Mouse (Mus musculus) CH12.LX (cell line): ENCODE measurements at regions not wholly inside any gene's neighbourhood (a gene's known extent, or its start where the extent isn't known, plus 50 kb on each side); places are given as distances from the start of the nearest gene placed in this dataset.

Experiments
- DNase-seq: peaks from one replicate; pipeline ENCODE4 v3.0.0-alpha.2; 2013; ENCODE audit errors: extremely low read depth
- H3K27ac ChIP-seq: 2 replicates; pipeline ENCODE4 v1.5.1; 2012; ENCODE audit warnings: low read depth, mild to moderate bottlenecking, control low read depth, moderate library complexity; ENCODE audit not compliant: insufficient read depth
- H3K27me3 ChIP-seq: replicated peaks from 2 replicates; pipeline ENCODE3; 2012; ENCODE audit warnings: inconsistent platforms
- H3K36me3 ChIP-seq, 2 experiments: replicated peaks in 1 of 2; 2 replicates each; pipeline versions ENCODE3 to v1.6.1; 2012; ENCODE audit warnings: inconsistent platforms in 1 of 2, low read length in 1 of 2, mild to moderate bottlenecking in 1 of 2, mixed read lengths in 1 of 2, moderate library complexity in 1 of 2; ENCODE audit not compliant: control insufficient read depth in 1 of 2, insufficient read depth in 1 of 2
- H3K4me1 ChIP-seq, 2 experiments: 2 replicates each; pipeline ENCODE4 v1.6.1; 2012; ENCODE audit warnings: inconsistent platforms in 1 of 2, moderate library complexity in 1 of 2; ENCODE audit not compliant: insufficient read depth in 2 of 2, control insufficient read depth in 1 of 2
- H3K4me2 ChIP-seq: 2 replicates; pipeline ENCODE4 v1.6.1; 2012; ENCODE audit warnings: low read depth, mild to moderate bottlenecking, control low read depth; ENCODE audit not compliant: poor library complexity, insufficient read depth, severe bottlenecking
- H3K4me3 ChIP-seq, 3 experiments: fragments of 150-350 bp in 1 of 3; sonication (generic) in 1 of 3; replicated peaks in 1 of 3; 2 replicates each; pipeline versions ENCODE3 to v1.5.1; 2011 to 2012; ENCODE audit warnings: low read depth in 2 of 3, low read length in 2 of 3, mild to moderate bottlenecking in 2 of 3, moderate library complexity in 2 of 3, control low read depth in 1 of 3, improper control_type of control experiment in 1 of 3, inconsistent platforms in 1 of 3, mixed read lengths in 1 of 3; ENCODE audit not compliant: poor library complexity in 1 of 3
- H3K79me2 ChIP-seq: replicated peaks from 2 replicates; pipeline ENCODE4 v1.6.1; 2012; ENCODE audit warnings: mild to moderate bottlenecking, moderate library complexity; ENCODE audit not compliant: control insufficient read depth, poor library complexity, insufficient read depth, severe bottlenecking; ENCODE audit errors: extremely low read depth
- H3K9ac ChIP-seq: 2 replicates; pipeline ENCODE4 v1.6.1; 2012; ENCODE audit warnings: low read depth, mild to moderate bottlenecking, control low read depth, moderate library complexity; ENCODE audit not compliant: insufficient read depth
- H3K9me3 ChIP-seq: replicated peaks from 2 replicates; pipeline ENCODE3; 2012; ENCODE audit warnings: low read length, inconsistent platforms, mixed read lengths
- BHLHE40 ChIP-seq: IDR thresholded peaks from 2 replicates; pipeline ENCODE4 v1.6.1; 2011; ENCODE audit warnings: mild to moderate bottlenecking, low read depth, low read length, improper control_type of control experiment
- CHD1 ChIP-seq: IDR thresholded peaks from 2 replicates; pipeline ENCODE4 v1.6.1; 2012; ENCODE audit warnings: low read depth, low read length, improper control_type of control experiment, inconsistent platforms
- CHD2 ChIP-seq: IDR thresholded peaks from 2 replicates; pipeline ENCODE4 v1.6.1; 2011; ENCODE audit warnings: low read length, improper control_type of control experiment
- CTCF ChIP-seq, 2 experiments: IDR thresholded peaks in 1 of 2; conservative IDR thresholded peaks in 1 of 2; 2 replicates each; pipeline ENCODE4 v1.5.1; 2011 to 2012; ENCODE audit warnings: low read depth in 2 of 2, low read length in 2 of 2, improper control_type of control experiment in 1 of 2, inconsistent platforms in 1 of 2, mild to moderate bottlenecking in 1 of 2, moderate library complexity in 1 of 2
- HCFC1 ChIP-seq: IDR thresholded peaks from 2 replicates; pipeline ENCODE4 v1.6.1; 2012; ENCODE audit warnings: low read depth, mild to moderate bottlenecking, inconsistent platforms, low read length, improper control_type of control experiment
- JUN ChIP-seq: IDR thresholded peaks from 2 replicates; pipeline ENCODE4 v1.6.1; 2011; ENCODE audit warnings: low read depth, mild to moderate bottlenecking, low read length, improper control_type of control experiment, moderate library complexity; ENCODE audit not compliant: insufficient read depth
- MAZ ChIP-seq: IDR thresholded peaks from 2 replicates; pipeline ENCODE4 v1.6.1; 2012; ENCODE audit warnings: low read depth, mild to moderate bottlenecking, inconsistent platforms, low read length, improper control_type of control experiment, moderate library complexity
- NELFE ChIP-seq: IDR thresholded peaks from 2 replicates; pipeline ENCODE4 v1.6.1; 2011; ENCODE audit warnings: low read depth, low read length, improper control_type of control experiment
- POLR2A ChIP-seq: IDR thresholded peaks from 2 replicates; pipeline ENCODE4 v1.6.1; 2011; ENCODE audit warnings: low read depth, mild to moderate bottlenecking, improper control_type of control experiment, low read length
- POLR2AphosphoS2 ChIP-seq: IDR thresholded peaks from 2 replicates; pipeline ENCODE4 v1.6.1; 2011; ENCODE audit warnings: low read depth, low read length, improper control_type of control experiment
- RAD21 ChIP-seq: IDR thresholded peaks from 2 replicates; pipeline ENCODE4 v1.6.1; 2011; ENCODE audit warnings: low read depth, mild to moderate bottlenecking, low read length, improper control_type of control experiment, moderate library complexity
- RCOR1 ChIP-seq: conservative IDR thresholded peaks from 2 replicates; pipeline ENCODE4 v1.6.1; 2012; ENCODE audit warnings: low read depth, mild to moderate bottlenecking, inconsistent platforms, low read length, improper control_type of control experiment
- SIN3A ChIP-seq: IDR thresholded peaks from 2 replicates; pipeline ENCODE4 v1.6.1; 2012; ENCODE audit warnings: low read length, improper control_type of control experiment, inconsistent platforms
- USF2 ChIP-seq: conservative IDR thresholded peaks from 2 replicates; pipeline ENCODE4 v1.6.1; 2011; ENCODE audit warnings: low read depth, low read length, improper control_type of control experiment
- dilution Hi-C: fragments of 300-500 bp; cut with MboI; formaldehyde crosslinking; loops from 2 replicates; pipeline ENCODE4 v1.14.3; 2020; ENCODE audit warnings: low sequenced_read_pairs; ENCODE audit not compliant: extremely low pct_unique_long_range_greater_than_20kb, extremely low pct_ligation_motif_present
- in situ Hi-C: fragments of 300-500 bp; cut with MboI; formaldehyde crosslinking; loops from 3 replicates; pipeline ENCODE4 v1.14.3; 2019; ENCODE audit warnings: low sequenced_read_pairs, low pct_ligation_motif_present, low pct_unique_long_range_greater_than_20kb, mixed read lengths

GRCm38 (mm10) chr1:186457098-186457497 is 248.7 kb downstream of the Tgfb2 start:
- no peak for TF ChIP-seq RCOR1
- no peak for TF ChIP-seq CHD1
- TF ChIP-seq SIN3A = no peak
- TF ChIP-seq POLR2AphosphoS2 = no peak
- TF ChIP-seq MAZ = no peak
- no peak for TF ChIP-seq POLR2A
- TF ChIP-seq HCFC1 = no peak
- TF ChIP-seq NELFE = no peak
- TF ChIP-seq JUN = no peak
- H3K27ac ChIP-seq = no peak overlapping the region
- H3K9ac ChIP-seq = no peak overlapping the region
- H3K79me2 ChIP-seq = no peaks in the 10 kb centered on the region
- in situ Hi-C loops = no loop called here
- H3K4me3 ChIP-seq = no peak overlapping the region
- no peaks in the 10 kb centered on the region for H3K27me3 ChIP-seq
- no peak overlapping the region for H3K4me2 ChIP-seq
- H3K36me3 ChIP-seq = no peaks in the 10 kb centered on the region
- no peak for DNase-seq
- dilution Hi-C loops = no loop called here
- peaks cover 56% of the 10 kb centered on the region for H3K9me3 ChIP-seq
- no peaks in the 10 kb centered on the region for H3K4me1 ChIP-seq

- Histone ChIP-seq H3K4me2 (no peak overlapping the region), H3K27me3 (no peaks in the 10 kb centered on the region), H3K4me3 (no peak overlapping the region), H3K9ac (no peak overlapping the region), H3K79me2 (no peaks in the 10 kb centered on the region), H3K4me1 (no peaks in the 10 kb centered on the region), H3K27ac (no peak overlapping the region), H3K36me3 (no peaks in the 10 kb centered on the region), H3K9me3 (peaks cover 56% of the 10 kb centered on the region)
- DNase-seq = no peak
- dilution Hi-C loops (no loop called here), in situ Hi-C loops (no loop called here)
- TF ChIP-seq USF2 = no peak
- TF ChIP-seq CTCF (conservative IDR thresholded peaks at IDR 0.05 in 1 of 2, IDR thresholded peaks at IDR 0.05 in 1 of 2; ENCODE audit: low read depth in 2 of 2, low read length in 2 of 2) = peak in 1 of 2 experiments; percentile 31; a peak in 2 of 4 replicates
- peak; percentile 15 for TF ChIP-seq RAD21
Observed at GRCm38 (mm10) chr1:186456131-186456530, 249.7 kb downstream of the Tgfb2 start.

- in situ Hi-C loops = no loop called here
Observed at GRCm38 (mm10) chr1:186455177-186455660, 250.6 kb downstream of the Tgfb2 start.

More at GRCm38 (mm10) chr1:186455177-186455660, 250.6 kb downstream of the Tgfb2 start:
- H3K36me3 ChIP-seq = no peaks in the 10 kb centered on the region
- no peak overlapping the region for H3K4me2 ChIP-seq
- H3K9ac ChIP-seq = no peak overlapping the region
- H3K79me2 ChIP-seq = no peaks in the 10 kb centered on the region
- no peaks in the 10 kb centered on the region for H3K27me3 ChIP-seq
- no peak for DNase-seq
- H3K27ac ChIP-seq = no peak overlapping the region
- no peaks in the 10 kb centered on the region for H3K4me1 ChIP-seq
- dilution Hi-C loops = no loop called here
- H3K9me3 ChIP-seq = peaks cover 56% of the 10 kb centered on the region
- TF ChIP-seq CHD2 (no peak), BHLHE40 (no peak)
- no peak overlapping the region for H3K4me3 ChIP-seq
